Mouse (Mus musculus) kidney, embryonic 14.5 days (tissue): Measurements from ENCODE around the gene Cep41. TPM values are rescaled to one million over a fixed set of nuclear protein-coding genes. Genes with fewer than 3 reads are reported as not detected.

Experiments
- ATAC-seq: fragments of 200-750 bp; cut with Nextera tagmentation; 2 replicates; pipeline ENCODE4 v1.8.0; 2017; ENCODE audit warnings: moderate number of reproducible peaks, mild to moderate bottlenecking, moderate TSS enrichment, moderate library complexity; ENCODE audit not compliant: low FRiP score, low TSS enrichment
- H3K27ac ChIP-seq: fragments of 300-500 bp; sonication (generic); 2 replicates; pipeline ENCODE4 v1.5.1; 2014; ENCODE audit warnings: low read depth, mild to moderate bottlenecking, low read length, moderate library complexity, mixed read lengths
- H3K27me3 ChIP-seq: fragments of 300-500 bp; sonication (generic); 2 replicates; pipeline ENCODE4 v1.6.1; 2014; ENCODE audit warnings: mild to moderate bottlenecking, low read length; ENCODE audit not compliant: control insufficient read depth, insufficient read depth
- H3K36me3 ChIP-seq: fragments of 300-500 bp; sonication (generic); 2 replicates; pipeline ENCODE4 v1.6.1; 2014; ENCODE audit warnings: low read length, mixed read lengths; ENCODE audit not compliant: control insufficient read depth, insufficient read depth
- H3K4me1 ChIP-seq: fragments of 300-500 bp; sonication (generic); 2 replicates; pipeline ENCODE4 v1.6.1; 2014; ENCODE audit warnings: low read length, mixed read lengths; ENCODE audit not compliant: control insufficient read depth, insufficient read depth
- H3K4me2 ChIP-seq: fragments of 300-500 bp; sonication (generic); replicated peaks from 2 replicates; pipeline ENCODE4 v1.6.1; 2014; ENCODE audit warnings: low read depth, mild to moderate bottlenecking, low read length
- H3K4me3 ChIP-seq: fragments of 300-500 bp; sonication (generic); 2 replicates; pipeline ENCODE4 v1.5.1; 2014; ENCODE audit warnings: mild to moderate bottlenecking, low read length
- H3K9ac ChIP-seq: fragments of 300-500 bp; sonication (generic); 2 replicates; pipeline ENCODE4 v1.6.1; 2014; ENCODE audit warnings: low read depth, mild to moderate bottlenecking, low read length, moderate library complexity
- H3K9me3 ChIP-seq: fragments of 300-500 bp; sonication (generic); 2 replicates; pipeline ENCODE4 v1.6.1; 2016; ENCODE audit warnings: low read length; ENCODE audit not compliant: control insufficient read depth
- WGBS: fragments of 180-500 bp; shearing (Covaris S2); extraction: QIAGEN DNeasy Blood & Tissue Kit; methylation state at CpG from one replicate; pipeline ENCODE4 v1.1.7; 2014; 5-methylcytosine and 5-hydroxymethylcytosine counted together
- polyA plus RNA-seq: library from polyadenylated mRNA; unstranded; fragments of >200 nt; fragmentation: Nextera tagmentation; extraction: Ambion mirVana; gene quantifications from 2 replicates; pipeline ENCODE4 v1.2.1, GENCODE M21; 2014

Cep41 gene
- polyA plus RNA-seq, 1 experiment from 2014 or later = 31.2 TPM

DNA sequence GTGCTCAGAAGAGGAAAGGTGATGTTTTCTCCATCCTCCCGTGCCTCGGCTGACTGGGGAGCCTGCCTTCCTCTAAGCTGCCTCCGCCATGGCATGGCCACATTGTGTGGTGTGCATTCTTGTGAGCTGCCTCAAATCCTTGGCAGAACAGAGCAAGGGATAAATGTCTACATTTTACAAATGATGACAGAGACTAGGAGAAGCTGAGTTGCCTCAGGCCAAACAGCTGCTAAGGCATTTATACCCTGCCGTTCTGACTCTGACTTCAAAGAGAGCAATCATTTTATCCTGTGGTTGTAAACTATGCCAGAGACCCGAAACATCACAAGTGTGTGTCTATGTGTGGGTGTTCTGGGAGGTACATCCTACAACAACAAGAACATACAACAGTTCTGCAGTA lies 26.0 kb downstream of the Cep41 start:
- Histone ChIP-seq H3K4me2 (no peak overlapping the region), H3K27ac (0 out of 2 replicates have a peak overlapping the region, but pooled peaks have one; percentile 11), H3K4me3 (no peak overlapping the region), H3K36me3 (no peaks in the 10 kb centered on the region), H3K4me1 (peaks cover 21% of the 10 kb centered on the region; the same call in 1 of the 2 replicates), H3K9me3 (no peaks in the 10 kb centered on the region), H3K9ac (no peak overlapping the region), H3K27me3 (no peaks in the 10 kb centered on the region)
- WGBS = 41% methylated on average over 5 of the region's 5 CpGs
- ATAC-seq = no peak

DNA sequence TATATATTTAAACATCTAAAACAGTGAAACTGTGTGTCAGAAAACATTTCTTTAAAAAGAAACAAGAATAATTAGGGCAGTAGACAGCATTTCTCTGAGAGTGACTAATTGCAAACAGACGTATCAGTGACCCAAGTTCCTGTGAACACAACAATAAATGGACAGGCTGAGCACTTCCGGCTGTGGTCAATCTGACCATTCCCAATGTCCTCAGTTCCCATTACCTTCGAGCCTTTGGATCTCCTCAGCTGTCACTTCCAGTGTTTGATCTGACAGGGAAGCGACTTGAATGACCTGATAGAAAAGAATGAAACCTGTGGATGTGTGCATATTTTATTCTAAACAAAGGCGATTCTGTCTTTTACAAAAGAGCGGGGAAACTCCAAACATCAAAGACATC lies 27.5 kb downstream of the Cep41 start:
- H3K9me3 ChIP-seq = no peaks in the 10 kb centered on the region
- no peak for ATAC-seq
- H3K27me3 ChIP-seq = no peaks in the 10 kb centered on the region
- H3K4me1 ChIP-seq = peaks cover 16% of the 10 kb centered on the region; the same call in 1 of the 2 replicates
- H3K27ac ChIP-seq = peak overlapping the region; percentile 57; the same call in 1 of the 2 replicates
- 42% methylated on average over 6 of the region's 6 CpGs for WGBS
- H3K36me3 ChIP-seq = no peaks in the 10 kb centered on the region
- no peak overlapping the region for H3K9ac ChIP-seq
- no peak overlapping the region for H3K4me2 ChIP-seq
- H3K4me3 ChIP-seq = no peak overlapping the region

GRCm38 (mm10) chr6:30665296-30665695 lies 28.3 kb downstream of the Cep41 start:
- peak overlapping the region; percentile 57 for H3K27ac ChIP-seq
- H3K27me3 ChIP-seq = no peaks in the 10 kb centered on the region
- no peaks in the 10 kb centered on the region for H3K9me3 ChIP-seq
- no peak overlapping the region for H3K9ac ChIP-seq
- 59% methylated on average over 4 of the region's 4 CpGs for WGBS
- H3K4me1 ChIP-seq = peaks cover 16% of the 10 kb centered on the region; the same call in 1 of the 2 replicates
- no peaks in the 10 kb centered on the region; the same call in 1 of the 2 replicates for H3K36me3 ChIP-seq
- ATAC-seq = no peak
- no peak overlapping the region for H3K4me3 ChIP-seq
- H3K4me2 ChIP-seq = no peak overlapping the region

DNA sequence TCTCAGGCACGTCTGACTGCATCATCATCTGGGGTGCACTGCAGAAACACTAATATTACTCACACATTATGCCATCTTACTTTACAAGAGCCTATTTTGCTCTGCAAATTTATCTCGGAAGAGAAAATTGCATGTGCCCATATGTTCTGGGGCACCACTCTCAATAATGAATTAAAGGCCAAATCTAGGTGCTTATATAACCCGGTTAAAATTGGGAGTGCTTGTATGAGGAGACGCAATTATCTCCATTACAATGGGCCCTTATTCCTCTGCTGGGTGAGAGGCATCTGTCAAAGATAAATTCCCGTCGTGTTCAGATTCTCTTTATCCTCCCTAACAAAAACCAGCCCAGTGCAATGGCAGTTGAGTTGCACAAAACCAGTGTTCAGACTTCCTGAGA lies 28.8 kb downstream of the Cep41 start:
- Histone ChIP-seq H3K27ac (peak overlapping the region; percentile 57), H3K4me2 (no peak overlapping the region), H3K9me3 (no peaks in the 10 kb centered on the region), H3K4me1 (peaks cover 16% of the 10 kb centered on the region; the same call in 1 of the 2 replicates), H3K4me3 (no peak overlapping the region), H3K9ac (no peak overlapping the region), H3K36me3 (no peaks in the 10 kb centered on the region; the same call in 1 of the 2 replicates), H3K27me3 (no peaks in the 10 kb centered on the region)
- WGBS = 72% methylated on average over 6 of the region's 6 CpGs
- no peak for ATAC-seq

DNA sequence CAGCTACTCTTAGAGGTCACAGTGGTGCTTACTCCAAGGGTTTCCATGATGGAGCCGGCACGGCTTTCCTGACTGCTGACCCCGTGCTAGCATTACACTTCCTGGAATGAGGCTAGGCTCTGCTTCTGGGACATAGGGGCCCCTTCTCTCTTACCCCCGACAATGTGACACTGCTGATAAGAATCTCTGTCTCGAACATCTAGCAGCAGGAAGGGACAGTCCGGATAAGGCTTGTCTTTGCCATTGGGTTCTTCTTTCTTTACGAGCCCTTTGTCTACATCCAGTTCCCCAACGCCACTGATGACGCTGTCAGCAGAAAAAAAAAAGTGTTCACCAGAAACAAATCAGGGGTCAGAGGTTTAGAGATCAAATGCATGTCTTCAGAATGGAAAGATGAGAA lies 34.9 kb downstream of the Cep41 start:
- ATAC-seq = no peak
- 64% methylated on average over 9 of the region's 9 CpGs for WGBS
- Histone ChIP-seq H3K27me3 (no peaks in the 10 kb centered on the region), H3K36me3 (peaks cover 3% of the 10 kb centered on the region; the same call in 1 of the 2 replicates), H3K27ac (no peak overlapping the region), H3K4me2 (no peak overlapping the region), H3K4me1 (peaks cover 26% of the 10 kb centered on the region), H3K9me3 (no peaks in the 10 kb centered on the region), H3K9ac (no peak overlapping the region), H3K4me3 (no peak overlapping the region)

DNA sequence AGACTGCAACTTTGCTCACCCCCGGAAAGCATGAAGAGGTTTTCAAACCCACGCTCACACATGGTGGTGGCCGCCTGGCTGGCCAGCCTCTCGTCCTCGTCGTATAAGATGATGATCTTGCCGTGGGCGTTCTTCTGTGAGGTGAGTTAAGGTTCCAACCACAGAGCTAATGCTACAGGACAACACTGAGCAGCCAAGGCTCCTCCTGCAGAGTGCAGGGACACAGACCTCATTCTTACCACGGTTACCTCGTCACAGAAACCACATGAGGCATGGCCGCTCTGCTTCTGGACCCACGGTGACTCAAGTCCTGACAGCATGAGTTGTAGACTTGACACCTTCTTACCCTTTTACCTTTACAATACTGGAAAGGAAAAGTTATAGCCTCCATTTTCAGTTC lies 36.3 kb downstream of the Cep41 start:
- Histone ChIP-seq H3K9ac (no peak overlapping the region), H3K27ac (peak overlapping the region; percentile 66; the same call in 1 of the 2 replicates), H3K36me3 (peaks cover 3% of the 10 kb centered on the region; the same call in 1 of the 2 replicates), H3K4me3 (no peak overlapping the region), H3K4me1 (peaks cover 36% of the 10 kb centered on the region), H3K9me3 (no peaks in the 10 kb centered on the region), H3K27me3 (no peaks in the 10 kb centered on the region), H3K4me2 (no peak overlapping the region)
- ATAC-seq = no peak
- WGBS = 79% methylated on average over 12 of the region's 12 CpGs

DNA sequence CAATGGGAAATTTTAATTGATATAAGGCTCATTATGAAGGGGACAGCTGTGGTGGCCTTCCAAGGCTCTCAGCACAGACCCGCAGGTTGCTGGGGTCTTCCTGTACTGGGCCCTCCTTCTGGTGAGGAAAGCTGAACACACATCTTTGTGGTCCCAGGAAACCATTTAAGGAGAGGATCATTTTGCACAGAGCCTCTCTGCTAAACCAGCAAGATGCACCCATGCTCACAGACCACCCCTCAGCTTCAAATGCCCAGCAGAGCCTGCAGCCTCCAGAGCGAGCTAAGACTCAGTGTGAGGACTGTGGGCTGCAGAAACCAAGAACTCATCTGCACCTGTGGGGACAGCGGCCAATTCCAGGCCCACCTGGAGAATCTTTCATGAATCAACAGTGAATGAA lies 38.6 kb downstream of the Cep41 start:
- H3K4me3 ChIP-seq = no peak overlapping the region

GRCm38 (mm10) chr6:30654402-30654859 lies 39.1 kb downstream of the Cep41 start:
- WGBS = 21% methylated on average over 6 of the region's 6 CpGs

More for the DNA sequence above, 38.6 kb downstream of the Cep41 start:
- Histone ChIP-seq H3K4me1 (peaks cover 40% of the 10 kb centered on the region), H3K4me2 (no peak overlapping the region), H3K9ac (no peak overlapping the region), H3K9me3 (no peaks in the 10 kb centered on the region), H3K27ac (peak overlapping the region; percentile 88), H3K27me3 (no peaks in the 10 kb centered on the region), H3K36me3 (0 out of 2 replicates have a peak, but pooled peaks cover 3% of the 10 kb centered on the region)
- no peak for ATAC-seq
- WGBS = 62% methylated on average over 3 of the region's 3 CpGs

DNA sequence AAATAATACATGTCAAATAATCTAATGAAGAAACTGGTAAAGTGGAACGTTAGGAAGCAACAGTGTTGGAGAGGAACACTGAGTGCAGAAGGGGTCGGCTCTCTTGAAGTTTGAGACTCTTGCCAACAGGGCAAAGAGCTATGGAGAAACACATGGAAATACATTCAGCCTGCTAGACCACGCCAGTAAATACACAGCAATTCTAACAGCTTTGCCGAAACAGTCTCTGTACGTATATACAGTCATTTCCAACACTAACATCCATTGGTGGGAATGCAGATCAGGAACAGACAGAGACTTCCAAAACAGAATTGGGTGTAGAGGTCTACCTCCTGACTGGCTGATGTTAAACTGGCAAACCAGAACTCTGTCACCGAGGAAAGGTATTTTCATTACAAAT lies 40.0 kb downstream of the Cep41 start:
- peaks cover 44% of the 10 kb centered on the region for H3K4me1 ChIP-seq
- H3K27me3 ChIP-seq = no peaks in the 10 kb centered on the region

More at GRCm38 (mm10) chr6:30654402-30654859, 39.1 kb downstream of the Cep41 start:
- Histone ChIP-seq H3K27me3 (no peaks in the 10 kb centered on the region), H3K4me1 (peaks cover 41% of the 10 kb centered on the region), H3K36me3 (0 out of 2 replicates have a peak, but pooled peaks cover 3% of the 10 kb centered on the region), H3K4me3 (no peak overlapping the region), H3K9ac (no peak overlapping the region), H3K4me2 (no peak overlapping the region), H3K27ac (peak overlapping the region; percentile 88), H3K9me3 (no peaks in the 10 kb centered on the region)
- ATAC-seq = no peak

More for the DNA sequence above, 40.0 kb downstream of the Cep41 start:
- 50% methylated on average over 6 of the region's 6 CpGs for WGBS
- H3K36me3 ChIP-seq = no peaks in the 10 kb centered on the region
- no peak for ATAC-seq
- H3K27ac ChIP-seq = peak overlapping the region; percentile 88
- H3K4me3 ChIP-seq = no peak overlapping the region
- H3K9ac ChIP-seq = no peak overlapping the region
- no peaks in the 10 kb centered on the region for H3K9me3 ChIP-seq
- no peak overlapping the region for H3K4me2 ChIP-seq
